Mouse (Mus musculus): ENCODE data around the gene Soga1. TPM values are rescaled to one million over a fixed set of nuclear protein-coding genes. Genes with fewer than 3 reads are reported as not detected.

The Soga1 gene
- polyA plus RNA-seq, 1 experiment from 2014 or later, result 5.0 TPM

DNA sequence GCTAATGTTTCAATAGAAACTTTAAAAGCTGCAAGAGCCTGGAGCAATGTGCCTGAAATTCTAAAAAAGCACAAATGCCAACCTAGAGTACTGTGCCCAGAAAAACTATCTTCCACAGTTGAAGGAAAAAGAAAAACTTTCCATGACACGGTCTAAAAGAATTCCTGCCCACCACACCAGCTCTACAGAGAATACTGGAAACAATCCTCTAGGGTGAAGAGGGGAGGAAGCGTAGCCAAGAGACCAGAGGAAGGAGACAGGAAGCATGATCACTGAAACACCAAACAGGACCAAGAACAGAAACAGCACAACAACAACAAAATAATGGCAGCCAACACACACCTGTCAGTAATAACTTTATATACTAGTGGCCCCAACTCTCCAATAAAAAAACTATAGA is 99.0 kb downstream of the Soga1 start:
- Histone ChIP-seq H3K9ac (replicated peaks) (no peak overlapping the region), H3K4me3 (replicated peaks) (no peak overlapping the region), H3K27ac (no peak overlapping the region), H3K27me3 (no peaks in the 10 kb centered on the region), H3K9me3 (no peaks in the 10 kb centered on the region), H3K4me2 (no peak overlapping the region), H3K4me1 (replicated peaks) (no peaks in the 10 kb centered on the region), H3K36me3 (no peaks in the 10 kb centered on the region)
- 84% methylated on average over 2 of the region's 2 CpGs for WGBS
- ATAC-seq (ENCODE audit: insufficient number of reproducible peaks, insufficient read depth, low FRiP score, low TSS enrichment, low read depth), result no peak

DNA sequence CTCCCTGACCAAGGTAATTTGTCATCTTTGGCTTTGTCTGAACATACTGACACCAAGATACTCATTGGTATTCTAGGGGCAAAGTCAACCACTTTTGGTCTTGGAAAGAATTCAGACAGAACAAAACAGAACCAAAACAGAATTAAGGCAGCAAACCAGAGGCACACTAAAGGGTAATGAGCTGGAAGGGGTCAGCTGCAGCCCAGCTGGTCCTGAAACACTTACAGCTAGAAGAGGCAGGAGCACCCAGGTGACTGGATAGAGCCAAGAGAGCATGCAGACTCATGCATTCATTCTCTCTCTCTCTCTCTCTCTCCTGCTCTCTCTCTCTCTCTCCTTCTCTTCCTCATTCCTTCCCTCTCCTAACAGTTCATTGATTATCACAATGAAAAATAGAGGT is 102.3 kb downstream of the Soga1 start:
- no peaks in the 10 kb centered on the region for H3K27me3 ChIP-seq
- H3K4me1 ChIP-seq (replicated peaks), result no peaks in the 10 kb centered on the region
- H3K4me2 ChIP-seq, result no peak overlapping the region
- no peak overlapping the region for H3K4me3 ChIP-seq (replicated peaks)
- H3K36me3 ChIP-seq, result no peaks in the 10 kb centered on the region
- H3K9ac ChIP-seq (replicated peaks), result no peak overlapping the region
- ATAC-seq (ENCODE audit: insufficient number of reproducible peaks, insufficient read depth, low FRiP score, low TSS enrichment, low read depth), result no peak
- no peaks in the 10 kb centered on the region for H3K9me3 ChIP-seq
- no peak overlapping the region for H3K27ac ChIP-seq

DNA sequence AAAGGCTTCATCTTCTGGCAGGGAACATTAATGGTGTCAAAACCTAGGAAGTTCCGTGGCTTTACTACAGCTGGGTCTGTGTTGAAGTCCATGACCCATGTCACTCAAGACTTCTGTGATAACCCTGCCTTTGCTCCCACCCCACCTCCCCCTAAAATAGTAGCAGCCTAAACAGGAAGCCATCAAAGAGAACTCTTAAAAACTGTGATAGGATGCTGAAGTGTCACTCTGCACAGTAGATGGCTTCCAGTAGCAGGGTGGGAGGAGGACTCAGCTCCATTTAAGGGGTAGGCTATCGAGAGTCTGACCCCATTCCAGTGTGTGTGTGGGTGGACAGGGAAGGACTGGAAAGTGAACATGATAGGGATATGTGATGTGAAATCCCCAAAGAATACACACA is 104.1 kb downstream of the Soga1 start:
- Histone ChIP-seq H3K4me1 (replicated peaks) (no peaks in the 10 kb centered on the region), H3K9ac (replicated peaks) (no peak overlapping the region), H3K27me3 (no peaks in the 10 kb centered on the region), H3K4me3 (replicated peaks) (no peak overlapping the region), H3K4me2 (no peak overlapping the region), H3K36me3 (no peaks in the 10 kb centered on the region), H3K27ac (no peak overlapping the region), H3K9me3 (no peaks in the 10 kb centered on the region)
- no peak for ATAC-seq (ENCODE audit: insufficient number of reproducible peaks, insufficient read depth, low FRiP score, low TSS enrichment, low read depth)
- 74% methylated on average over 2 of the region's 2 CpGs for WGBS

DNA sequence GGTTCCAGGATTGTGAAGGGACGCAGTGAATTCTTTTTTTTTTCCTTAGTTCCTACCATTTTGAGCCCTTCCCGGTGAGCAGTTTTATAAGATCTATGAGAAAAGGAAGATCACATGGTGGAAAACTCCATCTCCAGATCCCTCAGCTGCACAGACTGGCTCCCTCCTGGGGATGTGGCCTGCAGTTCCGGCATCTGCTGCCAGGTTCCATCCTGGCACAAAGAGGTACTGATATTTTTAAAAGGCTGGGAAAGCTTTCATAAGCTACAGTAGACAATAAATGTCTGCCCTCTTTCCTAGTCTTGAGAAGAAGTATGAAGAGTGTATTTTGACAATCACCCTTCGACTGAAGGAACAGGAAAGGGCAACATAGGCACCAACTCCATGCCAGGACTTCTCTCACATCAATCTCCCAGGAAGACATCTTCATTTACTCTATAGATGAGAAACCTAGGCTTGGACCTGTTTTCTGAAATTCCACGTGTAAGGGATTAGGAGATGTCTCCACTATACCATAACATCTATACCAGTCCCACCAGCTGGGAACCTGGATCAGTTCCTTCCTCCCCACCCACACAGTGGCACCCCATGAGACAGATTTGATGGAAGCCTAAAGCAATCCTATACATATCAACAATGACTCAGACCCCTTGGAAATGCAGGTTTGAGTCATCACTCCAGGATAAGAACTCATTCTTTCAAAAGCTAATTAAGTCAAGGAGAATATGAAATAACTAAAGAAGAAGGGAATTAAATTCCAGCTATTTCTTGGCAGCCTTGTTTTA is 105.5 kb downstream of the Soga1 start:
- WGBS, result 85% methylated on average over 5 of the region's 5 CpGs
- H3K4me3 ChIP-seq (replicated peaks), result no peak overlapping the region
- no peaks in the 10 kb centered on the region for H3K4me1 ChIP-seq (replicated peaks)
- no peak overlapping the region for H3K9ac ChIP-seq (replicated peaks)
- H3K4me2 ChIP-seq, result no peak overlapping the region
- no peak for ATAC-seq (ENCODE audit: insufficient number of reproducible peaks, insufficient read depth, low FRiP score, low TSS enrichment, low read depth)
- no peak overlapping the region for H3K27ac ChIP-seq
- no peaks in the 10 kb centered on the region for H3K9me3 ChIP-seq
- H3K27me3 ChIP-seq, result no peaks in the 10 kb centered on the region
- no peaks in the 10 kb centered on the region for H3K36me3 ChIP-seq

DNA sequence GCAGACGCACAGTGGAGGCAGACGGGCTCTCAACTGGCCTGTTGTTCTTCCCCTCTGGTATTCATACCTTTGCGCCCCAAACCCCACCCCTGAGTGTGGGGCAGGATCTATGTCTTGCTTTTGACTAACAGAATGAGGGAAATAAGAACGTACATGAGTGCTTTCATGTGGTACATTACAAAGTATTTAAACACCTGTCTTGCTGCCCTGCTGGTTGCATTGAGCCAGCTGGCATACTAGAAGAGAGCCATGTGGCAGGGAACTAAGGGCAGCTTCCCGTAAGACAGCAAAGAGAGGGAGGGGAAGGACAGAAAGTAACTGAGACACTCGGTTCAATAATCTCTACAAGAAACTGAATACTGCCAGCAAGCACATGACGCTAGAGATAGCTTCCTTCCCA is 108.8 kb downstream of the Soga1 start:
- 83% methylated on average over 7 of the region's 7 CpGs for WGBS
- Histone ChIP-seq H3K9ac (replicated peaks) (no peak overlapping the region), H3K9me3 (no peaks in the 10 kb centered on the region), H3K36me3 (no peaks in the 10 kb centered on the region), H3K27ac (no peak overlapping the region), H3K27me3 (no peaks in the 10 kb centered on the region), H3K4me1 (replicated peaks) (no peaks in the 10 kb centered on the region), H3K4me3 (replicated peaks) (no peak overlapping the region), H3K4me2 (no peak overlapping the region)
- no peak for ATAC-seq (ENCODE audit: insufficient number of reproducible peaks, insufficient read depth, low FRiP score, low TSS enrichment, low read depth)

DNA sequence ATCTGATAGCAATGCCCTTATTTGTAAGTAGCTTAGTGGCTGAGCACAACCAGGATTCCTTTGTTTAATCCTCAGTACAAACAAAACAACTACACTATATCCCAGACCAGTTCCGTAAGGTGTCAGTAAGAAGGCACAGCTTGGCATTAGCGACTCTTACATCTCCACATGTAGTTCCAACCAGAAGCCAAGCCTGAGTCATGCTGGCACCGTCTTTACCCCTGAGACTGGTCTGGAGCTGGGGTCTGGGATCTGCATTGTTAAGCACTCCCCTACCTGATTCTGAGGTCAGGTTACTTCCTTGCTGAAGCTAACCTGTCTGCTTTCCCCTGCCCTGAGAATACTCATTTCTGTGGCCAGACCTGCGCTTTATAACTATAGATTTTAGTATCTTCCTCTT is 110.6 kb downstream of the Soga1 start:
- ATAC-seq (ENCODE audit: insufficient number of reproducible peaks, insufficient read depth, low FRiP score, low TSS enrichment, low read depth), result no peak
- H3K27ac ChIP-seq, result no peak overlapping the region
- WGBS, result 78% methylated on average over 4 of the region's 4 CpGs
- no peak overlapping the region for H3K4me2 ChIP-seq
- H3K4me3 ChIP-seq (replicated peaks), result no peak overlapping the region
- no peak overlapping the region for H3K9ac ChIP-seq (replicated peaks)
- no peaks in the 10 kb centered on the region for H3K36me3 ChIP-seq
- H3K27me3 ChIP-seq, result no peaks in the 10 kb centered on the region
- no peaks in the 10 kb centered on the region for H3K9me3 ChIP-seq
- no peaks in the 10 kb centered on the region for H3K4me1 ChIP-seq (replicated peaks)

DNA sequence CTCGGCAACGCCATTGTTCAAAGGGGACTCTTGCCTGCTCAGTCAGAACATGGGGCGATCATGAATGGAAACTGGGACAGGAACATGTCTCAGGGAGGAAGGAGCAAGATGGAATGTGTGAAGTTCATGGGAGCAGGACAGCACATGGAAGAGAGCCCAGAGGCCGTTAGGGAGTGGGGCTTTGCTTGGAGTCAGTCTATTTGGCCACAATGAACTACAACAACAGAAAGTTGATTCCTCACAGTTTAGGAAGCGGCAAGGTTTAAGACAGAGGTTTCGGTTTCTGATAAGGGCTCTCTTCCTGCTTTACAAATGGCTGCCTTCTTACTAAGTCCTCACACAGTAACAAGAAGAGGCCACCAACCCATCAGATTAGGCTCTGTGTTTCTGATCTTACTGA is 111.7 kb downstream of the Soga1 start:
- no peak overlapping the region for H3K4me3 ChIP-seq (replicated peaks)
- no peaks in the 10 kb centered on the region for H3K36me3 ChIP-seq
- no peaks in the 10 kb centered on the region for H3K4me1 ChIP-seq (replicated peaks)
- no peak for ATAC-seq (ENCODE audit: insufficient number of reproducible peaks, insufficient read depth, low FRiP score, low TSS enrichment, low read depth)
- no peak overlapping the region for H3K4me2 ChIP-seq
- no peak overlapping the region for H3K27ac ChIP-seq
- H3K9ac ChIP-seq (replicated peaks), result no peak overlapping the region
- H3K9me3 ChIP-seq, result no peaks in the 10 kb centered on the region
- WGBS, result 91% methylated on average over 6 of the region's 6 CpGs
- H3K27me3 ChIP-seq, result no peaks in the 10 kb centered on the region

Other genes starting within 250 kb of the Soga1 start
- gene Tgif2, start 239.2 kb downstream of the Soga1 start, polyA plus RNA-seq (2016; fragmentation: Nextera tagmentation; extraction: Ambion mirVana), result 83.6 and 89.8 TPM in 2 replicates
- 11.1 and 12.5 TPM in 2 replicates for gene 4930518I15Rik, start 221.3 kb downstream of the Soga1 start, polyA plus RNA-seq (2016; fragmentation: Nextera tagmentation; extraction: Ambion mirVana)
- 177 and 190 TPM in 2 replicates for gene Rab5if, start 216.1 kb downstream of the Soga1 start, polyA plus RNA-seq (2016; fragmentation: Nextera tagmentation; extraction: Ambion mirVana)
- 0.58 and 0.76 TPM in 2 replicates for gene Sla2, start 192.1 kb downstream of the Soga1 start, polyA plus RNA-seq (2016; fragmentation: Nextera tagmentation; extraction: Ambion mirVana)
- 42.0 TPM in 2 replicates for gene Ndrg3, start 87.2 kb downstream of the Soga1 start, polyA plus RNA-seq (2016; fragmentation: Nextera tagmentation; extraction: Ambion mirVana)
- 54.1 and 58.8 TPM in 2 replicates for gene Dsn1, start 72.1 kb downstream of the Soga1 start, polyA plus RNA-seq (2016; fragmentation: Nextera tagmentation; extraction: Ambion mirVana)
- gene Tldc2, start 7.8 kb upstream of the Soga1 start, polyA plus RNA-seq (2016; fragmentation: Nextera tagmentation; extraction: Ambion mirVana), result not detected in 2 replicates
- 25.6 and 27.3 TPM in 2 replicates for gene Samhd1, start 56.0 kb upstream of the Soga1 start, polyA plus RNA-seq (2016; fragmentation: Nextera tagmentation; extraction: Ambion mirVana)
- gene Rbl1, start 125.3 kb upstream of the Soga1 start, polyA plus RNA-seq (2016; fragmentation: Nextera tagmentation; extraction: Ambion mirVana), result 27.7 and 28.0 TPM in 2 replicates
- 266 and 271 TPM in 2 replicates for gene Rpn2, start 199.8 kb upstream of the Soga1 start, polyA plus RNA-seq (2016; fragmentation: Nextera tagmentation; extraction: Ambion mirVana)
- gene Mroh8, start 200.3 kb upstream of the Soga1 start, polyA plus RNA-seq (2016; fragmentation: Nextera tagmentation; extraction: Ambion mirVana), result 0.84 and 0.91 TPM in 2 replicates